Mouse (Mus musculus): Measurements from ENCODE around the gene Selenok.
A peak's percentile ranks its signal among the peaks of the same experiment; 100 is the strongest.

Selenok gene

DNA sequence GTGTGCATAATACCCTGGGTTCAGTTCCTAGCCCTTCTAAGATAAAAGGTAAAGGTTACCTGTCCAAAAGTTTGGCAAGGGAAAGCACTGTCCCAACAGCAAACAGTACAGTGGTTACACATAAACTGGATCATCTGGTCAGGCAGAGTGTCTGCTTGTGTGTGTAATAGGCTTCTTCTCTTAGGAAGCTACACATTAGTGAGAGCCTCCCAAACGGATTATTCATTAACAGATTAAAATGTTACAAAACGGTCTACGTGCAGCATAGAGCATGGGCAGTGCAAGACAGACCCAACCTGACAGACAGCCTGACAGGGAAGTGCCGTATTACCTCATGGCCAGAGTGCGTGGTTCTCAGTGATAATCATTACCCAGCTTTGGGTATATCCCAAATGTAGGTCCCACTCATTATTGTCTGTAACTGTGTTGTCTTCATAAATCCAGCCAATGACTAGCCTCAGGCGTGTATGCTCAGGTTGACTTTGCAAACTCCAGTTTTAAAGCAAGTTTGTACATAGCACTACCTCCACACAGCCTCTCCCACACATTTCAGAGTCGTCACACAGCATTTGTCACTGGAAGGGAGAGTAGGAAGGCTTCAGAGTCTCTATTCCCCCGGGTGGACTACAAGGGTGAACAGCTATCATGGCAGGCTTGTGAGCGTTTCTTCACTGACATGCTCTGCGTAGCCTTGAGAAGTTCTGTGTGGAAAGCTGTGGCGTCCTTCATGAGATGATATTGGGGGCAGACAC lies 28.1 kb downstream of the Selenok start:
- no peak for DNase-seq (ENCODE audit: low spot score in 2 of 2)

DNA sequence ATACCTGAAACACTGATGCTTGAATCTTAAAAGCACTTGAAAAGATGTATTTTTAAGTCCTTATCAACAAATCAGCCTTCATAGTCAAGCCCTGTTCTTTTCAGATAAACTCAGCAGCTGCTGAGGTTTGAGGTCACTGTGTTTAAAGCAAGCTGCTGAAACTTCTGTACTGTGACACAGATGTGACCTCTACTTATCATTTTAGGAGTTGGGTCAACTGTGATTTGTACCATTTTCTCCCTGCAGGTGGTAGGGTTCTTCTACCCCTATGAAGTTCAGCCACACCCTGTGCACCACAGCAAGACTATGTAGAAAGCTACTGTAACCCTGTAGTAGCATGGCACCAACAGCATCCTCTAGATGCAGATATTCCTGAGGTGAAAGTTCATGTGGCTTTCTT lies 29.2 kb downstream of the Selenok start:
- no peak for DNase-seq (ENCODE audit: low spot score in 2 of 2)

DNA sequence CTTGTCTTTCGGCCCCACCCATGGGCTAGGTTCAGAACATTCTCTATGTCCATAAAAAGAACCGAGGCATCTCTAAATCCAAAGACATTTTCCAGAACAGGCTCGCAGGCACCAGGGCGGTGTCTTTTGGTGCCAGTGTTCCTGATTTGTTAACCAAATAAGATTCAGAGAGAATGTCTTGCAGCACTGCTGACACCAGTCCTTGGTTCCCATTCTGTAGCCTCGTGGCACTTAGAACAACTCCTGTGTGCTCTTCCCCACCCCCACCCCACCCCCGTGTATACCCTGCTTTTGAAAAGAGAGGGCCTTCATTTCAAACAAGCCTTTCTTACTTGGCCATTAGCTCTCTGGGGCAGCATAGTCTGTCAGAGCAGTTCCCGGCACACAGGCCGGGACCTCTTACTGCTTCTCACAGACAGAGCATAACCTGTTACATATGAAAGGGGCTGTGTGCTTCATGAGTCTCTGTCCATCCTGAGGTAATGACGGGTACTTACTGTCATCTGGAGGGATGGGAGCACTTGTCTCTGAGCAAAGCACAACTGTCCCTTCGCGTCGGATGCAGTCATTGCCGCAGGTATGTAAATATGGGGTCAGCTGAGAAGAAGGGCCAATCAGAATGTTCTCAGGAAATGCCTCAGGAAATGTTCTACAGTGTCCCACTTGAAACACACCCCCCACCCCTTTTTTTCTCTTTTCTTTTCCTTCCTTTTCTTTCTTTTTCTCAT lies 30.8 kb downstream of the Selenok start:
- DNase-seq (ENCODE audit: low spot score in 2 of 2) = no peak

DNA sequence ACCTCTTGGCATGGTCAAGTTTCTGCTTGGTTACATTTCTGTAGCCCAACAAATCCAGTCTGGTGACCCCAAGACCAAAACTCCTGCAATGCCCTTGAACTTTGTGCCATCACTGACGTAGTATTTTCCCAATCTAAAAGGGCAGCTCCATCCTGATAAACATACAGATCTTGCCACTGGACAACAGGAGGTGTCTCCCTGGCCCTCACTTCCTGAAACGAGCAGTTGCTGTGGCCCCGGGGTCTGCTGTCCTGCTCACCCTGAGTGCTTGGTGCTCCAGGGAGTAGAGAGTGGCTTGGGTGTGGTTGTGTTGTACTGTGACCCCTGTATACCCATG lies 31.3 kb downstream of the Selenok start:
- no peak for DNase-seq (ENCODE audit: low spot score in 2 of 2)

DNA sequence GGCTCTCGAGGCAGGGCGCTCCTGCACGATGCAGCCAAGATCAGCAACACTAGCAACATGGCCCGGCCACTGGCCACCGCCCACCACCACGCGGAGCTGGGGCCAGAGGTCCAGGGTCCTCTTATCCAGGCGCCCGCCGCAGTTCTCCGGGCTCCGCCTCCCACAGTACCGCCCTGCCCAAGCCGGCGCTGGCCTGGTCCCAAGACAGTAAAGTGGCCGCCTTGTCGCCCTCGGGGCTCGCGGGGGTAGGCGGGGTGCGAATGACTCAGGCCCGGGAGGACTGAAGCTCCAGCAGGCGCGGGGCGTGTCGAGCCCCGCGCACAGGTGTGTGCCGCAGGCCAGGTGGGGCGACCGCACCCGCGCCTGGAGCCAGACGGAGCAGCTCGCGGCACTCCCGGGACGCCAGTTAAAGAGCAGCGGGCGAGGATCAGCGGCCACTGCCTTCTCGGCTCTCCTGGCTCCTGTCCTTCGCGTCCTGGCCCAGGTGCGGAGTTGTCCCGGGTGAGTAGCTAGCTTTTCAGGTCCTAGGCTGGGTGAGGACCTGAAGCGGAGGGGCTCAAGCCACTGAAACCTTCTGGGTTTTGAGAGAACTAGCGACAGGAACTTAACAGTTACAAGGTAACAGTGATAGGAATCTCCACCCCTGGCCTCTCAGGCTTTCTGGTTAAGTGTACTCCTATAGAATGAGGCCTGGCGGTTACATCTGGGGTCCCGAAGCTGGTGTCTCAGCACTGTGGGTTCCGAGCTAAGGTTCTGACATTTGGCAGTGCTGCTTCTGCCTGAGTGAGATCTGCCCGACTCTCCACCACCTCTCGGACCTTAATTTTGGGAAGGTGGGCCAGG lies 40.8 kb downstream of the Selenok start, which contains the start of the genes Il17rb and Chdh:
Gene Il17rb, minus strand, starts transcription at position 164 of the 843 bp plus-strand sequence.
Gene Chdh, plus strand, starts transcription at position 291 of the 843 bp plus-strand sequence.
- peak; percentile 46 to 65 for DNase-seq (ENCODE audit: low spot score in 2 of 2)

DNA sequence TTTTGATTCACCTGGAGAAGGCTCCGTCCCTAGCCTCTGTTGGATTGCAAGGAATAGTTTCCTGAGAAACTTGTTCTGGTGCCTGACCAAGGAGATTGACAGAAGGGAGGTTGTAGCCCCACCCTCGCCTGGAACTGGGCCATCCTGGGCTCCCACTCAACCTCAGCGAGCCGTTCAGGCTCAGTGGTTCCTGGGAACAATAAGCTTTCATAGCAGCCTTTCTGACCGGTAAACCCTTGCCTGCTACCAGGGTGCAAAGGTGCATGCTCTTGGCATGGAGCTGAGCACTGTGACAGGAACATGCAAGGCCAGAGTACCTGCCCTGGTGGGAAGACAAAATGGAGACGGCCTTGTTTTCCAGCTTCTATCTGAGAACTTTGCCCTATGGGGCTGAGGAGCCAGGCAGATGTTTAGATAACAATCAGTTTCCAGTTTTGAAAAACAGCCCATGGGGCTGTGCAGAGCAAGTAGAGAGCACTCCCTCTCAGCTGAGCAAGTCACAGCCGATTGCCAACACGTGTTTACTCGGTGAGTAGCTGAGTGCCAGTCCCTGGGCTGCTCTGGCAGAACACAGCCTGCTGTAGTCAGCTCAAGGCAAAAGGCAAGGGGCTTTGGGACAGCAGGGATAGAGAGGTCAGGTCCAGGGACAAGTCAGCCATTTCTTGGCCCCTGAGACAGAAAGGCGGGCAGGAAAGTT lies 41.9 kb downstream of the Selenok start:
- peak; percentile 23 to 73 for DNase-seq (ENCODE audit: low spot score in 2 of 2)

DNA sequence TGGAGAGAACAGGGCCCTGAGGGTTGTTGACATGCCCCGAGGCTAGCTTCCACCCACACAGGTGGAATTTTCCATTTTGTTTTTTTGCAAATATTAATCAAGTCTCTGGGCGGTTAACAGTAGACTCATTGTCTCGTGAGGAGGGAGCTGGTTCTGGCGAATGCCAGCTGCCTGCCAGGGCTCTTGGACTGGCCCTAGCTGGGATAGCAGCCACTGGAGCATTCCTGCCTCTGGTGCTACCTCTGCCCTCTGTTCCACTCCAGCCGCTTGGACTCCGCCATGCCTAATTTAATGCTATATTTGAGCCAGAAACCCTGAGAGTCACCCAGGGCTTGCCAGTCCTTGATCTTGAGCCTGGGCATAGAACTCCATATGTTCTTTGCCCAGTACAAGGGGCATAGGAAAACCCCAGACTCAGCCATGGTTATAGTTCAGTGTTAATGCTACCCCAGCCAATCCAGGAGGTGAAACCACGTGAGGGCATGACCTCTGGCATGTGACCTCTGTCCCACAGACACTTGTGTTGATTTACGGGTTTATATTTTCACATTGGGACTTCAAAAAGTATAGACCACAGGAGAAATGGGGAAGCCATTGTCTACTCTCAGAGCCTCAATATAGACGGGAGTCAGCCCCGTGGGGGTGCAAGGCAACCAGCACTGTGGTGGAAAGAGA lies 43.9 kb downstream of the Selenok start:
- DNase-seq (ENCODE audit: low spot score in 2 of 2) = peak in 1 of 2 experiments; percentile 25

DNA sequence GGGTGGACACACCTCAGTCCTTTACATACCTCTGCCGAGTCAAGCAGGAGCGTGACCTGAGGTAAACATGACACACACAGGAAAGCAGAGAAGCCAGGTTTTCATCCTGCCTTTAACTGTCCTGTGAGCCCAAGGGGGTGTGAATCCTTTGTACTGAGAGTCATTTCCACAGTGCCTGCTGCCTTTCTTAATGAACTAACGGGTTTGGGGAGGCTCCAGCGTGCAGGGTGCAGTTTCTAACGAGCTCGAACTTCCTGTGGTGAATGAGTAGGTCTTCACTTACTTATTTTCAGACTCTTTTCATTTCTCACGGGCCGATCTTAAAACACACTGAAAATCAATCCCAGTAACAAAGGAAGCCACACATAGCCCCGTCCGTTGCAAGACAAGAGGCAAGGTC lies 46.4 kb downstream of the Selenok start:
- DNase-seq (ENCODE audit: low spot score in 2 of 2) = no peak

DNA sequence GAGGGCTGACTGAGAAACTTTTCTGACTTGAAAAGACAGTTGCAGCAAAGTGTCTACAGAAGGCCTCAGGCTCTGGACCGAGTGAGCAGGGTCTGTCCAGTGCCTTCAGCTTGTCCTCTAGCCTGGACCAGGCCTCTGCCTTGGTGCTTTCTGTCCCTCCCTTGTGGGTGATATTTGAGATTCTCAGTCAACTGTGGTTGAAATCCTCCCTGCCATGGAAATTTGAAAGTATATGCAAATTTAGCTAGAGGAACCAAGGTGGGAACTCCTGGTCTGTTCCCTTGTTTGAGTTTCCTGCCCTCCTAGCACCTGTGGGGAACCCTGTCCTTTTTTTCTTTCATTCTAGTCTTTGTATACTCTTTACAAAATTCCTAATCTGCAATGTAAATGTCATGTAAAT lies 46.9 kb downstream of the Selenok start:
- DNase-seq (ENCODE audit: low spot score in 2 of 2) = no peak

DNA sequence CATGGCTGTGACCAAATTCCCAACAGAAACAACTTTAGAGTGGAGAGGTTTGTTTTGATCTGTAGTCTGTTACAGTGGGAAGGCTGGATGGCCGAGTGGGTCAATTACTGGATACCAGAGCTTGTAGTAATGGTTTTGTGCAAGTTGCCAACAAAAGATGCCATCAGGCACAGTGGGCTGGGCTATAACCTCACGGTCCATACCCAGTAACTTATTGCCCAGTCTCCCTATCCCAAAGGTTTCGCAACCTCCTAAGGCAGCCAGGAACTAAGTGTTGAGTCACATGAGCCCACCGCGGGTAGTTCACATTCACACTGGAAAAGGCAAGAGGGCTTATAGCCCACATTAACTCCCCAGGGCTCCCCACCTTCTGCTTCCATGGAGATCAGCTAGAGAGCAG lies 48.6 kb downstream of the Selenok start:
- no peak for DNase-seq (ENCODE audit: low spot score in 2 of 2)

DNA sequence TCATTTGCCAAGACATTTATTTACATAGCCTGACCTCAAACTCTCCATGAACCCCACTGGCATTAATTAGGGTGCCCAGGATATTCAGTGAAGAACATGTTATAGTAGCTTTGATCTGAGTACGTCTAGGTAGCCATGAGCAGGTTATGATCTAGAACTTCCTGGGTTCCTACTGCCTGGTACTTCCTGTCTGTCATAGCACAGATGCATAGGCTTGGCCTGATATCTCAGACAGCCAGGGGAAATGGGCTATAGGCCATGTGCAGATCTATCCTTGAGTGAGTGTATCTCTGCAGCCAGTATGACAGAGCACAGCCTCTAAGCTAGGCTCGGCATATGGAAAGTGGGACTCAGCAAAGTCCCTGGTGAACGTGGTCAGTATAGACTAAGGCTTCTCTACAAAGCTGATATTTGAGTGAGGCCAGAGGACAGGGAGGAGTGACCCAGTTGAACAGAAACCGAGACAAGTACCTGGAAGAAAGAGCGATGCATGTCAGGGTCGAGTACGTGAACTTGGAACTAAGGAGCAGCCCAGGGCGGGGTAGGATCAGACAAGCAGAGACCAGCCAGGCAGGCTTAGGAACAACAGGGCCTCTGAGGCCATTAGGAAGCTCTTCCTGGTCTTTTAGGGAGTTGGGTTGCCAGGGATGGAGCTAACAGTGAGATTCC lies 49.8 kb downstream of the Selenok start:
- DNase-seq (ENCODE audit: low spot score in 2 of 2) = no peak

DNA sequence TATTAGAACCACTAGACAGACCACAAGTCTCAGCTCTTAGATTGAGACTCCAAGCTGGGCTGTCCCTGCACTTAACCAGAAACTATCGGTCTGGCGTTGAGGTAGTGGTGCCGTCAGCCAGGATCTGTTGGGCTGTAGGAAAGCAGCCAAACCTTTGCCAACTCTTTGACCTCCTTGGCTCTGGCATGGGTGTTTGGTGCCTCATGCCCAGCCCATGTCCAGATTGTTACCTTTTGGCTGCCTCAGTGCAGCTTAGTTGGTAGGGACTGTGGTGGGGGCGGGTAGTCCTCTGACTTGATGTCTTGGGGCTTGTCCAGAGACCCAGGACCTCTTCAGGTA lies 50.3 kb downstream of the Selenok start:
- peak in 1 of 2 experiments; percentile 25 for DNase-seq (ENCODE audit: low spot score in 2 of 2)

DNA sequence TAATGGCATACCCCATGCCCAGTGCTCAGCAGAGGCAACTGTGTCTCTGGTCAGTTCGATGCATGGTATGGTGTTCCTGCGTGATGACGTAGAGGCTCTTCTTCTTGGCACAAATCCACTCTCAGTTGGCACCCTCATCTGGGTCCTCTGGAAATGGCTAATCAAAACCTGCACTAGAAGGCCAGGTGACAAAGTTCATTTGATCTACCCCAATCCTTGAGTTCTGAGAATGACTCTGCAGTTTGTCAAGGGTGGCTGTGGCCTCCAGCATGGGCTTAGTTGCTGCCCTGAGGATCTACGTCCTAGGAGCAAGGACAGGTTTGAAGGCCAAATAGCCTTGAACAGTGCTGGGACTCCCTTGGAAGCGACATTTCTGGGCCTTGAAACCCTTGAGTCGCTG lies 50.7 kb downstream of the Selenok start:
- DNase-seq (ENCODE audit: low spot score in 2 of 2) = no peak

DNA sequence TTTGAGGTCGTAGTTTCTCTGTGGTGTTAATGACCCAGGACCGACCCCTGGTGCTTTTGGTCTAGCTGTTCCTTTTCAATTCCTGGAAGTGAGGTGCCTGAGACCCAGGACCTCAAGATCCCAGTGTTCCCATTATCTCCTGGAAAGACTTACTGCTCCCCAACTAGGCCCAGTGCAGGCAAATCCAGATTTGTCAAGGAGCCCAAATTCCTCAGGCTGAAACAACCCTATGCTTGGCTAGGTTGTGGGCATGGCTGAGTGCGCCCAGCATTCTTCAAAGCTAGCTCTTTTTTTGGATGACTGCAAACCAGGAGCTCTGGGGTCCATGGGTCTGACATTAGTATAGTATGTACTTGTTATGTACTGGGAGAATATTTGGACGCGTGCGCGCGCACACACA lies 51.3 kb downstream of the Selenok start:
- no peak for DNase-seq (ENCODE audit: low spot score in 2 of 2)

DNA sequence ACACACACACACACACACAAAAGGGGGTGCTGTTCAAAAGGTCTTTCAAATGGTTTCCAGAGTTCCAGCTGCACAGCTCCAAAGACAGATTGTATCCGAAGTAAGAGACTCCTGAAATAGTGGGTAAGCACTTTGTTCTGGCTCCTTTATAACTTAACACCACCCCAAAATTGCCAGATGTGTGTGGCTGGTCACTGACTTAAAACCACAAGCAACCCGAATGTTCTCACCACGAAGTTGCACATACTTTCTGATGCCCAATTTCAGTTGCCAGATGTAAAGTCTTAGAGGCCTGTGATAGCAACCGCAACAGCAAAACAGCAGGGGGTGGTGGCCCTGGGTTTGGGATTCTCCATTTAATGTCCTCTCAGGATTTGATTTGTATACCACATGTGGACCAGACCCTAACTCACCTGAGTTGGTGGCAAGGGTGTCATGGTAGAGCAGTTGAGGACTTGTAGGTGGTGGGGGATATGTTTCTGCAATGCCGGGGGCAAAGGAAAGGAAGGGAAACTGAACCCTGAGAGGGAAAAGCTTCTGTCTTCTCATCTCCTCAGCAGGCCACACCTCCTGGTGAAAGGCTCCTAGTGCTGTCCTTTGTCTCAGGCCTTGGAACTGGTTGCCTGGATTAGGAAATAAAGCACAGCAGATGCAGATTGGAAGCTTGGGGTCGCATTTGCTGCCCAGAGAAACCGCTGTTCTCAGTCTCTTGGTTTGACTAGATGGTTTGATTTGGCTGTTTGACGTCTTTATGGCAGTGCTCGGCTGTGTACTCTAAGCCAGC lies 51.9 kb downstream of the Selenok start:
- no peak for DNase-seq (ENCODE audit: low spot score in 2 of 2)

DNA sequence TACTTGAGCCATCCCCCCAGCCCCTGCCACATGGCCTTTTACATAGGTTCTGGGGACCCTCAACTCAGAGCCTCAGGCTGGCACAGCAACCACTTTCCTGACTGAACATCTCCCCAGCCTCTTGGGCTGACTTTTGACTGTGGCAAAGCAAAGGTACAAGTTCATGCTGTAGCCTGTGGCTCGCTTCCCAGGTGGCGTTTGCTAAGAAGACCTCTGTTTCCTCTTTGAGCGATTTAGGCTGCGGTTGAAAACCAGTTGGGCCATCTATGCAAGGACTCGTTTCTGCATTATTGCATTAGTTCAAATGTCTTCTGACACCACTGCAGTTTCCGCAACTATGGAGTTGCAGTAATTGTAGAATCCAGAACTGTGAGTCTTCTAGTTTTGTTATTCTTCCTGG lies 54.4 kb downstream of the Selenok start:
- DNase-seq (ENCODE audit: low spot score in 2 of 2) = no peak

DNA sequence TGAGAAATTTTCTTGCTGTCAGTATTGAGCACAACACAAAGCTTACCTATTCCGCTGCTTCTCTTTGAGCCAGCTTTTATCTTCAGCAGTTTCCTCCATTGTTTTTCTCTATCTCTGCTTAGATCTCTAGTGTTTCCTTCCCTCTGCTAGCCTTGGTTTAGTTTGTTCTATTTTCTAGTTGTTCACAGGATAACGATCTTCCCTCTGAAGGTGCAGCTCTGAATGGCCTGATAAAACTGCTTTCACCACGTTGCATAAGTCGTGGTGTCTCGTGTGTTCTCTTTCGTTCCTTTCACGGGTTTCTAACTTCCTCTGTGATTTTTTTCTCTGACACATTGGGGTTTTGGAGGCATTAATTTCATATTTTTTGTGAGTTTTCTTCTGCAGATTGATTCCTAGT lies 56.3 kb downstream of the Selenok start:
- DNase-seq (ENCODE audit: low spot score in 2 of 2) = no peak
